Mouse (Mus musculus): ENCODE results near the gene Adgrd1. TPM values are rescaled to one million over a fixed set of nuclear protein-coding genes. Genes with fewer than 3 reads are reported as not detected.

Gene Adgrd1
- total RNA-seq, 4 experiments from 2014 or later, result 0.53 to 0.74 (median 0.62) TPM

DNA sequence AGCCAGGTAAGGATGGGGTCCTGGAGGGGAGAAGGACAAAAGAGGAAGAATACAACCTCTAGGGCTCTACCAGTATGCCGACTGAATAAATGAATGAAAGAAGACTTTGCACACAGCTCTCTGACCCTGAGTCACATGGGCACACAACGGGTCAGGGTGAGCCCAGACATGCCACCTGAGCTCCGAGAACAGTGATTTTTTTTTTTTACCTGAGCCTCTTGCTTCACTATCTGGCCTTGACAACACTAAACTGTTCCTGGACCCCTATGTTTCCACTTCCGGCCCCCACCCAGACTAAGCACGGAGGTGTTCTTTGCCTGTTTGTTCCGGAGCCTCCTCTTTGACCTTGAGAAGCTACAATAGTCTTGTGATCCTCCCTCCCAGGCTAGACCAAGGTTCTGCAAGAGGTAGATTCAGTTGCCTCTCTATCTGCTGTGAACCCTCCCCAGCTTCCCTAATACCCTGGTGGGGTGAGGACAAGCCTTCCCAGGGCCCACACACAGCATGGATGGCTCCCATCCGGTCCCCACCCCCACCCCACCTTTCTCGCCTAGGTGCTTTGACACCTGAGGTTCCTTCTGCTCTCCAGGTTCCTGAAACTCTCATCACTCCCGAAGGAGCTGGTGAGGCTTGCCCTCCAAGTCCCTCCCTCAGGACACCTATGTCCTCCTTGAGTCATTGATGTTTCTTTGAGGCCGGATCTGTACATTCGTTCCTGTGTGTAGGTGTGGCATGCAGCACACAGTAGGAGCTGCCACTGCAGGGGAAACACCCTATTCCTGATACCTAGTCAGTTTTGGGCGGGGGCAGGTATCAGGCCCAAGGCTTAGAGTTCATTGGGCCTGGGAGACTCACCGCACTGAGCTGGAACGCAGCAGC, 58.7 kb downstream of the Adgrd1 start:
- DNase-seq (ENCODE audit: low spot score in 2 of 2), result no peak

DNA sequence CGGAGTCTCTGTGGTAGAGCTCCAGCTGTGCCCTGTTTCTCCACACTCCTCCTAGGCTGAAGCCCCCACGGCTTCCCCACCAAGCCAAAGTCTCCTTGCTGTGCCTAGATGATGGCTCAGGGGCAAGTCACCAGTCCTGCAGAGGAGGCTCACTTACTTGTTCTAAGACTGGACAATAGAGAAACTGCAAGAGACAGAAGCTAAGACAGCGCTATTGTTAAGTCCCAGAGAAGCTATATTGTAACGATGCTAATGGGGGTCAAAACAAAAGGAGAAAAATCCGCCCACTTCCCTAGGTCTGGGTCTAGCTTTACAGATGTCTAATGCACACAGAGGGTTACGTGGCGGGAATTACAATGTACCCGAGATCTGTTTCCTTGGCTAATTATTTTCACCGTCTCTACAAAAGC, 59.4 kb downstream of the Adgrd1 start:
- no peak for DNase-seq (ENCODE audit: low spot score in 2 of 2)

GRCm38 (mm10) chr5:129161372-129162051, 65.0 kb downstream of the Adgrd1 start:
- no peak for DNase-seq (ENCODE audit: low spot score in 2 of 2)

- no peak for DNase-seq (ENCODE audit: low spot score in 2 of 2)
Observed at GRCm38 (mm10) chr5:129163416-129163815, 66.9 kb downstream of the Adgrd1 start.

DNA sequence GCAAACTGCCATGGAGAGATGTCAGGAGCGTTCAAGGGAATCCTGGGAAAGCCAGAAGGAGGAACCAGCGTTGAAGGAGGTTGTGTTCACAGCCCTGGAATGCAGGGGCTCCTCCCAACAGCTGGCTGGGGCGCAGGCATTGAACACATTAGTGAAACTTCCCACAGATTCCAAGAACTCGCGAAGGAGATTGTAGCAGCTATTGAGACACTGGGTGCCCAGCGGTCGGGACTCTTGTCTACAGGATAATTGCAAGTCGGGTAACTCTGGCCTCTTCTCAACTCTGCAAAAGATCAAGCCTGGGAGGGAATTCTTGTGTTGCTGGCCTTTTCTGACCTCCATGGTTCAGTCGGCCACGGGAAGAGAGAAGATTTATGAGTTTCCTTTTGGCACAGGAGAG, 67.5 kb downstream of the Adgrd1 start:
- no peak for DNase-seq (ENCODE audit: low spot score in 2 of 2)

GRCm38 (mm10) chr5:129164911-129165584, 68.5 kb downstream of the Adgrd1 start:
- DNase-seq (ENCODE audit: low spot score in 2 of 2), result no peak

DNA sequence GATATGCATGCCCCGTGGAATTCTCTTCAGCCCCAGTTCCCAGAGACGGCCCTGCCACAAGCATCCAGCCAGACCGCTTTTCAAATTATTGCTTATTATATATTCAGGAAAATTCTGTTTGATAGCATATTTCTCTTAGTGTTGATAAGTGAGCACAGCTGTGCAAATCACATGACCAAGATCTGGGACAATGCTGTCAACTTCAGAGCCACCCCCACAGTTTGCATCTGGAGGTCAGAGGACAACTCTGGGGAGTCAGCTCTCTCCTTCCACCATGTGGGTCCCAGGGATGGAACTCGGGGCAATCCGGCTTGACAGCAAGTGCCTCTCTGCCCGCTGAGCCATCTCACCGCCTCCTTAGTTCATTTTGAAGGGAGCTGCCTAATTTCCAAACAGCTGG, 69.0 kb downstream of the Adgrd1 start:
- no peak for DNase-seq (ENCODE audit: low spot score in 2 of 2)

DNA sequence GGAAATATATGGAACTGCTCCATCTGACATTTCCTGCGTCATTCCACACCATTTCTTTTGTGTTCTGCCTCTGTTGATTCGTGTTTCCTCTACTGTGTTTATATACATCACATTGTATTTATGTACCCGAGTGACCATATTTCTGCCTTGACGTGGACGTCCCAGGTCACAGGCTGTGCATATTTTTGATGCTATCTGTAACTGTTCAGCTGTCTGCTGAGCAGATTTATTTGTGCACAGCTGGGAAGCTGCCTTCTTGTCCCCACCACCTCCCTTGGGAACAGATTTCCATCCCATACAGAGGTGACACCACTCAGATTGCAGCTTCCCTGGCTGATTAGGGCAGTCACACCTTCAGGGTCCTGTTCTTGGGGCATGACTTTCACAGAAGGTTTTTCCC, 72.5 kb downstream of the Adgrd1 start:
- DNase-seq (ENCODE audit: low spot score in 2 of 2), result no peak

GRCm38 (mm10) chr5:129169567-129169966, 73.0 kb downstream of the Adgrd1 start:
- DNase-seq (ENCODE audit: low spot score in 2 of 2), result no peak

DNA sequence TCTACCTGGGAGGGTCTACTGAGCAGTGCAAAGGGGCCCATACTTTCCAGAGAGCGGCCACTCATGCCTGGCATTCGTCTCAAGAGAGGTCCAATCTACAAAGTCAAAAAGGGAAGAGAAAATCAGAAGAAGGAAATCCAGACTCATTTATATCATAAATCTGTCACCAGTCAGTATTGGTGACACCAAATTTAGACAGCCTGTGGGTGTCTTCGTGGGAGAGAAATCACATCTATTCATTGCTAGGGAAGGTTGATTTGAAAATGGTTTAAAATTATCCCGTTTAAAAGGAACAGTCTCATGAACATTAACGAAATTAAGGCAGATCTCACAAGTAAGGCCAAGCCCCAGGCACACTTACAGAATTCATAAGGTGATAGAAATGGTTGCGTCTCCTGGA, 76.0 kb downstream of the Adgrd1 start:
- no peak for DNase-seq (ENCODE audit: low spot score in 2 of 2)

DNA sequence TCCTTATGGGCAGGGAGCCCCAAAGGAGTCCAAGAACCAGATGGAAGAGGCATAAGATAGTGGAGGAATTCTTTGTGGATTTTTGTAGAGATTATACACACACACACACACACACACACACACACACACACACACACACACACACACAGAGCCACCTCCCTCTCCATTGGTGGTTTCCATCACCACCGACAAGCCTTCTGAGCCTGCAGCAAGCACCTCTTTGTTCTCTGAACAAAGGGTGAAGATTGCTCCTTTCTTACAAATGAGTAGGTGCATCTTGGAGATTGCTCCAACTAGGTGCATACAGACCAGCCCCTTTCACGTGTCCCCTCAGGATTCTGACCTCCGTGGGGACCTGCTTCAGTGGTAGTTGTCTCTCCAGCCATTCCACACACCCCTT, 79.4 kb downstream of the Adgrd1 start:
- DNase-seq (ENCODE audit: low spot score in 2 of 2), result no peak

- DNase-seq (ENCODE audit: low spot score in 2 of 2), result peak; percentile 54 to 86
Observed at GRCm38 (mm10) chr5:129177697-129178511, 81.4 kb downstream of the Adgrd1 start.

DNA sequence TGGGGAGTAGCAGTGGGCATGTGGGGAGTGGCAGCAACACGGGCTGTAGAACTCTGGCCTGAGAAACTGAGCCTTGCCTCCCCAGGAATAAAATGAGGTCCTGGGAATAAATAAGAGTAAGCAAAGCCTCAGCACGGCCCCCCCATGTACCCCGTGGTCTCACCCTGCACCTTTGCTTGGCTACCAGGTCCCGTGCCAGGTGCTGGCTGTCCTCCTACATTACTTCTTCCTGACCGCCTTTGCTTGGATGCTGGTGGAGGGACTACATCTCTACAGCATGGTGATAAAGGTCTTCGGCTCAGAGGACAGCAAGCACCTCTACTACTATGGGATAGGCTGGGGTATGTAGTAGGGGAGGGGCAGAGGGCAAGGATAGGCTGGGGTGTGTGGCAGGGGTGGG, 82.8 kb downstream of the Adgrd1 start:
- DNase-seq (ENCODE audit: low spot score in 2 of 2), result no peak

- DNase-seq (ENCODE audit: low spot score in 2 of 2), result peak in 1 of 2 experiments; percentile 18
Observed at GRCm38 (mm10) chr5:129179995-129180714, 83.6 kb downstream of the Adgrd1 start.

DNA sequence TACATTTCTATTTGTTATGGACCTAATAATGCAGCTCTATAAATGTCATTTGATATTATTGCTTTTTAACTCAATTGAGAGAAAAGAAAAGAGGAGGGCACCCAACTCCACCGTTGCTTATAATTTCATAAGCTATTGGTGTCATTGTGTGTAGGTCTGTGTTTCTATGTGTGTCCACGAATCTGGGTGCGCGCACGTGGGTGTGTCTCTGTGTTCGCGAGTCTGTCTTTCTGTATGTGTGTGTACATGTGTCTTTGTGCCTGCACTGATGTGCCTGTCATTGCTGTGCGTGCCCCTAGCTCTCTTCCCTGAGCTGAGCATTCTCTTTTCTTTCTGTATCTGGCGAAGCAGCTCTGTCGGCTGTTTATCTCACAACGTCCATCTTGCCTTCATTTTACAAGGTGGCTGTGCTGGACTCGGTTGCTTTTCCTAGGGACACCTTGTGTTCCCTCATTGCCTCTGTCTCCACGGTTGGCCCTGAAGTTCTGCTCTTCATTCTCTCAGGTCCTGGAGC, 84.2 kb downstream of the Adgrd1 start:
- no peak for DNase-seq (ENCODE audit: low spot score in 2 of 2)

DNA sequence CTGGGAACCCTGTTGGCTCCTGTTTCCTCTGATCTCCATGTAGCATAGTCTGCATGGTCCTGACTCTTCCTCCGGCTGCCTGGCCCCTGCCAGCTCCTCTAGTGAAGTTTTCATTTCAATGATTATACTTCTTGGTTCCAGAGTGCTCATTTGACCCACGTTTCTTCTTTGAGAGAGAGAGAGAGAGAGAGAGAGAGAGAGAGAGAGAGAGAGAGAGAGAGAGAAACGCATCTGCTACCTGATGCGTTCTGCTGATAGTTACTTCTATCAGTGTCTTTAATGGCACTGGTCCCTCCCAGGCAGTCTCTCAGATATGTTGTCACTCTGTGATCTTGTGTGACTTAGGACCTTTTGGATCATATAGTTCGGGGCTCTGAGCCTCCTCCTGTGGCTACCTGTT, 84.9 kb downstream of the Adgrd1 start:
- no peak for DNase-seq (ENCODE audit: low spot score in 2 of 2)

GRCm38 (mm10) chr5:129182554-129182953, 86.0 kb downstream of the Adgrd1 start:
- DNase-seq (ENCODE audit: low spot score in 2 of 2), result peak in 1 of 2 experiments; percentile 23

DNA sequence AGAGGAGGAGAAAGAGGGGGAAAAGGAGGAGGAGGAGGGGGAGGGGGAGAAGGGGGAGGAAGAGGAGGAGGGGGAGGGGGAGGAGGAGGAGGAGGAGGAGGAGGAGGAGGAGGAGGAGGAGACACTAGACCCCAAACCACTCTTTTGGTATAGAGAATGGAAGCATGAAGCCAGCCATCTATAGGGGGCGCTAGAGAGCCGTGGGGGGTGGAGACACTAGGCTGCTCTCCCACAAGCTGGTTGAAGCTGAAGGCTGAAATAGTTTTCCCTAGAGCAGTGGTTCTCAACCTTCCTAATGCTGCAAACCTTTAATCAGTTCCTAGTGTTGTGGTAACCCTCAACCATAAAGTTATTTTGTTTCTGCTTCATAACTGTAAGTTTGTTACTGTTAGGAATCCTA, 89.7 kb downstream of the Adgrd1 start:
- peak in 1 of 2 experiments; percentile 19 for DNase-seq (ENCODE audit: low spot score in 2 of 2)

- no peak for DNase-seq (ENCODE audit: low spot score in 2 of 2)
Observed at GRCm38 (mm10) chr5:129186926-129187325, 90.4 kb downstream of the Adgrd1 start.

DNA sequence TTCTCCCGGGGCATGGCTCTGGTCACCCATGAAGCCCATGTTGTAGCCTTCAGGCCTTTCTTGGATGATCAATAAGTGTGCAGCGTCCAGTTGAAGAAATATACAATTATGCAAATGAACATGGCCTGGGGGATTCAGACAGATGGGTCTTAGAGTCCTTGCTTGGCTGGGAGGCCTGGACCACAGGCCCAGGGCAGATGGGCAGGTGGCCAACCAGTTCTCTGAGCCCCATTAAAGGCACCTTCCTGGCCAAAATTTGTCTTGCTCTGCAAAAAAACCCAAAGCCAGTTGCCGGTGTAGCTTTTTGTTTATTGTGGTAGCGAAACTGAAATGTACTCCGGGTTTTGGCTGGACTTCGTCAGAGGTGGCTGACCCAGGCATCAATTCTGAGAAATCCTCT, 92.5 kb downstream of the Adgrd1 start:
- no peak for DNase-seq (ENCODE audit: low spot score in 2 of 2)
